24 mouse cellular contexts compared by ENCODE assay signal in genomic region chr9:37173376-37173775, GRCm38 (mm10). TPM values are rescaled to one million over a fixed set of nuclear protein-coding genes. Genes with fewer than 3 reads are reported as not detected.
DNase-seq lines count a peak whose midpoint lies in the region; ATAC-seq and TF ChIP-seq lines count a peak whose summit lies in the region.
"Had no signal": no experiment of that assay in that cellular context is flagged by ENCODE, and none has a peak within 500 bp of the region (broad histone marks: within the 10 kb centered on the region; RNA-seq: fewer than 3 reads in every experiment).

No protein-coding gene starts in this region.

- peak; percentile 17 for DNase-seq in hindbrain, embryonic 11.5 days (ENCODE audit: low spot score)
- no peak for DNase-seq in hindbrain, embryonic 14.5 days (ENCODE audit: low spot score)
- DNase-seq in 3T3-L1 (ENCODE audit: low read depth, low spot score) = peak; percentile 61
- DNase-seq in brain, embryonic 14.5 days (ENCODE audit: low read depth) = peak; percentile 32
- no peak for DNase-seq in layer of hippocampus, adult 9-11 months
- DNase-seq in adrenal gland, adult 18-20 months (ENCODE audit: low spot score in 2 of 2) = no peak
- DNase-seq: adrenal gland, postnatal 10 days; embryo, embryonic 11 days; forebrain, postnatal 0 days; gastrocnemius, adult 2 months; liver; thymus, postnatal 14 days had no signal

- H3K9ac ChIP-seq in hindbrain, embryonic 11.5 days (ENCODE audit: low read depth, low read length) = no peak overlapping the region
- no peak overlapping the region for H3K9ac ChIP-seq in hindbrain, embryonic 14.5 days
- no peak overlapping the region for H3K9ac ChIP-seq in limb, embryonic 13.5 days
- H3K9ac ChIP-seq: forebrain, postnatal 0 days; hindbrain, embryonic 15.5 days; liver, embryonic 15.5 days; neural tube, embryonic 13.5 days had no signal

- H3K27ac ChIP-seq in hindbrain, embryonic 11.5 days (ENCODE audit: low read depth, low read length) = no peak overlapping the region
- H3K27ac ChIP-seq in hindbrain, embryonic 14.5 days = no peak overlapping the region
- no peak overlapping the region for H3K27ac ChIP-seq in limb, embryonic 13.5 days
- H3K27ac ChIP-seq: gastrocnemius, adult 2 months; hindbrain, embryonic 15.5 days; kidney, postnatal 0 days; liver, embryonic 15.5 days; macrophage; neural tube, embryonic 13.5 days had no signal

- H3K4me2 ChIP-seq in hindbrain, embryonic 11.5 days (replicated peaks; ENCODE audit: low read depth, low read length) = no peak overlapping the region
- no peak overlapping the region for H3K4me2 ChIP-seq in hindbrain, embryonic 14.5 days (replicated peaks)
- peak overlapping the region; percentile 40 for H3K4me2 ChIP-seq in limb, embryonic 13.5 days (replicated peaks)
- H3K4me2 ChIP-seq: hindbrain, embryonic 15.5 days; liver, embryonic 15.5 days; neural tube, embryonic 13.5 days had no signal

- TF ChIP-seq POLR2A in brain, embryonic 14.5 days (IDR thresholded peaks at IDR 0.05; ENCODE audit: borderline replicate concordance, extremely low read depth, insufficient read depth, insufficient read length, poor library complexity, severe bottlenecking) = no peak

- H3K27me3 ChIP-seq in hindbrain, embryonic 11.5 days (ENCODE audit: control insufficient read depth, insufficient read depth, low read length) = no peaks in the 10 kb centered on the region
- H3K27me3 ChIP-seq in hindbrain, embryonic 14.5 days (ENCODE audit: control insufficient read depth, insufficient read depth, low read length) = no peaks in the 10 kb centered on the region
- H3K27me3 ChIP-seq in limb, embryonic 13.5 days = peaks cover 36% of the 10 kb centered on the region
- H3K27me3 ChIP-seq: hindbrain, embryonic 15.5 days had no signal

- H3K4me1 ChIP-seq in hindbrain, embryonic 11.5 days (replicated peaks; ENCODE audit: control insufficient read depth, insufficient read depth, low read length) = no peaks in the 10 kb centered on the region; the same call in 1 of the 2 replicates
- peaks cover 15% of the 10 kb centered on the region for H3K4me1 ChIP-seq in hindbrain, embryonic 14.5 days (replicated peaks; ENCODE audit: control insufficient read depth, insufficient read depth, low read length)
- peaks cover 60% of the 10 kb centered on the region for H3K4me1 ChIP-seq in limb, embryonic 13.5 days
- H3K4me1 ChIP-seq: liver, embryonic 15.5 days had no signal

- no peaks in the 10 kb centered on the region for H3K9me3 ChIP-seq in hindbrain, embryonic 11.5 days (ENCODE audit: control insufficient read depth, low read length)
- H3K9me3 ChIP-seq in hindbrain, embryonic 14.5 days (ENCODE audit: control insufficient read depth, low read length) = no peaks in the 10 kb centered on the region
- H3K9me3 ChIP-seq in limb, embryonic 13.5 days = no peaks in the 10 kb centered on the region
- H3K9me3 ChIP-seq: hindbrain, embryonic 15.5 days; liver, embryonic 15.5 days; midbrain, embryonic 10.5 days; neural tube, embryonic 13.5 days had no signal

- WGBS in hindbrain, embryonic 11.5 days = 66% methylated on average over 5 of the region's 5 CpGs
- WGBS in hindbrain, embryonic 14.5 days = 71% methylated on average over 5 of the region's 5 CpGs
- WGBS in limb, embryonic 13.5 days = 19% methylated on average over 5 of the region's 5 CpGs

- ATAC-seq in hindbrain, embryonic 11.5 days (ENCODE audit: low FRiP score) = no peak
- ATAC-seq in hindbrain, embryonic 14.5 days (ENCODE audit: low FRiP score) = no peak
- no peak for ATAC-seq in limb, embryonic 13.5 days (ENCODE audit: low FRiP score, low read depth)
- ATAC-seq: activated CD4-positive, CD25-positive, alpha-beta regulatory T cell, adult 4 months; forebrain, postnatal 0 days; intestine, embryonic 16.5 days; midbrain, embryonic 16.5 days had no signal

- TF ChIP-seq CTCF in brain, embryonic 14.5 days (IDR thresholded peaks at IDR 0.05; ENCODE audit: borderline replicate concordance, extremely low read depth, insufficient read depth, insufficient read length) = no peak

- no peak overlapping the region for H3K4me3 ChIP-seq in hindbrain, embryonic 11.5 days (ENCODE audit: low read depth, low read length)
- no peak overlapping the region for H3K4me3 ChIP-seq in hindbrain, embryonic 14.5 days (replicated peaks; ENCODE audit: low read length)
- no peak overlapping the region for H3K4me3 ChIP-seq in limb, embryonic 13.5 days
- H3K4me3 ChIP-seq: gastrocnemius, adult 2 months; hindbrain, embryonic 15.5 days; liver, embryonic 15.5 days; midbrain, embryonic 10.5 days; myocyte; neural tube, embryonic 13.5 days had no signal

- H3K36me3 ChIP-seq in hindbrain, embryonic 11.5 days (ENCODE audit: control insufficient read depth, insufficient read depth, low read length) = no peaks in the 10 kb centered on the region
- H3K36me3 ChIP-seq in hindbrain, embryonic 14.5 days (replicated peaks; ENCODE audit: control insufficient read depth, insufficient read depth) = no peaks in the 10 kb centered on the region
- H3K36me3 ChIP-seq in limb, embryonic 13.5 days = no peaks in the 10 kb centered on the region
- H3K36me3 ChIP-seq: hindbrain, embryonic 15.5 days; liver, embryonic 15.5 days; midbrain, embryonic 10.5 days; neural tube, embryonic 13.5 days had no signal

RNA-seq across cellular contexts. Expression of gene Pknox2, which starts 26.2 kb away (rescaled TPM):
- polyA plus RNA-seq in hindbrain, embryonic 11.5 days (2014; fragmentation: Nextera tagmentation; extraction: Ambion mirVana) = 16.0 and 18.8 TPM in 2 replicates
- polyA plus RNA-seq in hindbrain, embryonic 14.5 days (2014; fragmentation: Nextera tagmentation; extraction: Ambion mirVana) = 25.1 and 25.8 TPM in 2 replicates
- polyA plus RNA-seq in brain, embryonic 14.5 days (2012; rRNA removed) = 37.2 and 38.3 TPM in 2 replicates
- polyA plus RNA-seq in limb, embryonic 13.5 days (2015; fragmentation: Nextera tagmentation; extraction: Ambion mirVana) = 14.5 and 16.1 TPM in 2 replicates
- total RNA-seq in adrenal gland, adult 18-20 months (2021) = 1 to 10 TPM; 2.0 to 3.5 TPM
- total RNA-seq: MEL had no signal
- polyA plus RNA-seq: activated CD4-positive, CD25-positive, alpha-beta regulatory T cell, adult 4 months; macrophage had no signal

RNA-seq across cellular contexts. Expression of gene Tmem218, which starts 34.6 kb away (rescaled TPM):
- 16.0 and 16.1 TPM in 2 replicates for polyA plus RNA-seq in hindbrain, embryonic 11.5 days (2014; fragmentation: Nextera tagmentation; extraction: Ambion mirVana)
- polyA plus RNA-seq in hindbrain, embryonic 14.5 days (2014; fragmentation: Nextera tagmentation; extraction: Ambion mirVana) = 9.8 and 10.6 TPM in 2 replicates
- 4.7 and 4.8 TPM in 2 replicates for polyA plus RNA-seq in brain, embryonic 14.5 days (2012; rRNA removed)
- polyA plus RNA-seq in limb, embryonic 13.5 days (2015; fragmentation: Nextera tagmentation; extraction: Ambion mirVana) = 12.0 and 12.3 TPM in 2 replicates
- total RNA-seq in adrenal gland, adult 18-20 months (2021) = 1 to 10 TPM; 5.0 to 5.6 TPM

Comparison
In these comparisons a context has a peak if more than half of its experiments do, and no peak if none do; other contexts are left out.
1. DNase-seq: peak in hindbrain, embryonic 11.5 days (single experiment), 3T3-L1 (single experiment) and brain, embryonic 14.5 days (single experiment); none in hindbrain, embryonic 14.5 days (single experiment), layer of hippocampus, adult 9-11 months (single experiment) and adrenal gland, adult 18-20 months (0 of 2).